Mouse (Mus musculus) brain, adult 2 months (tissue): ENCODE measurements around the gene Smad3.

Experiments
- DNase-seq: peaks from one replicate; pipeline ENCODE4 v3.0.0; 2011; ENCODE audit warnings: low read depth, low spot score

Smad3 gene

GRCm38 (mm10) chr9:63757865-63758440 lies at the start of gene Smad3:
TSS of gene Smad3 (minus strand) at chr9:63757994.
- peak; percentile 93 for DNase-seq

GRCm38 (mm10) chr9:63804847-63805246 lies 47.1 kb upstream of the Smad3 start:
- DNase-seq, result peak; percentile 46

- DNase-seq, result no peak
These were observed 45.4 kb upstream of the Smad3 start for GRCm38 (mm10) chr9:63803181-63803591.

- peak; percentile 40 for DNase-seq
These were observed 44.7 kb upstream of the Smad3 start for GRCm38 (mm10) chr9:63802504-63802903.

GRCm38 (mm10) chr9:63802080-63802479 lies 44.3 kb upstream of the Smad3 start:
- DNase-seq, result no peak

- no peak for DNase-seq
These were observed 38.6 kb upstream of the Smad3 start for GRCm38 (mm10) chr9:63796429-63796828.

- DNase-seq, result peak; percentile 95
These were observed 36.1 kb upstream of the Smad3 start for GRCm38 (mm10) chr9:63793731-63794495.

- DNase-seq, result peak; percentile 39
These were observed 33.9 kb upstream of the Smad3 start for GRCm38 (mm10) chr9:63791716-63792115.

GRCm38 (mm10) chr9:63791275-63791674 lies 33.5 kb upstream of the Smad3 start:
- peak; percentile 13 for DNase-seq

GRCm38 (mm10) chr9:63790222-63790621 lies 32.4 kb upstream of the Smad3 start:
- no peak for DNase-seq

GRCm38 (mm10) chr9:63789386-63789785 lies 31.6 kb upstream of the Smad3 start:
- peak; percentile 41 for DNase-seq

GRCm38 (mm10) chr9:63787606-63788005 lies 29.8 kb upstream of the Smad3 start:
- DNase-seq, result no peak

GRCm38 (mm10) chr9:63787086-63787485 lies 29.3 kb upstream of the Smad3 start:
- DNase-seq, result no peak

GRCm38 (mm10) chr9:63786026-63786670 lies 28.4 kb upstream of the Smad3 start:
- DNase-seq, result no peak

- no peak for DNase-seq
These were observed 27.7 kb upstream of the Smad3 start for GRCm38 (mm10) chr9:63785492-63785891.

- DNase-seq, result no peak
These were observed 26.8 kb upstream of the Smad3 start for GRCm38 (mm10) chr9:63784597-63784996.

GRCm38 (mm10) chr9:63782744-63783143 lies 24.9 kb upstream of the Smad3 start:
- no peak for DNase-seq

- DNase-seq, result no peak
These were observed 24.1 kb upstream of the Smad3 start for GRCm38 (mm10) chr9:63781714-63782464.

- DNase-seq, result peak; percentile 95
These were observed 22.4 kb upstream of the Smad3 start for GRCm38 (mm10) chr9:63779950-63780887.

GRCm38 (mm10) chr9:63776735-63777134 lies 18.9 kb upstream of the Smad3 start:
- DNase-seq, result no peak
